Mouse (Mus musculus) B cell, adult 2 months (primary cell): ENCODE data around the gene Olfr544.

Experiments used
- DNase-seq, 2 experiments: peaks; one replicate each; pipeline ENCODE4 v3.0.0; 2022

The Olfr544 gene

GRCm38 (mm10) chr7:102476601-102477000 lies 11.5 kb downstream of the Olfr544 start:
- no peak for DNase-seq

- no peak for DNase-seq
Observed at GRCm38 (mm10) chr7:102472675-102473074, 15.4 kb downstream of the Olfr544 start.

- no peak for DNase-seq
Observed at GRCm38 (mm10) chr7:102467566-102467965, 20.5 kb downstream of the Olfr544 start.

GRCm38 (mm10) chr7:102458618-102459380 lies 29.3 kb downstream of the Olfr544 start:
- DNase-seq = peak; percentile 24 to 26

- no peak for DNase-seq
Observed at GRCm38 (mm10) chr7:102446438-102446837, 41.7 kb downstream of the Olfr544 start.

GRCm38 (mm10) chr7:102444301-102444700 lies 43.8 kb downstream of the Olfr544 start:
- no peak for DNase-seq

- DNase-seq = no peak
Observed at GRCm38 (mm10) chr7:102442432-102442831, 45.7 kb downstream of the Olfr544 start.

- peak; percentile 90 to 91 for DNase-seq
Observed at GRCm38 (mm10) chr7:102441657-102442391, 46.3 kb downstream of the Olfr544 start, which contains the start of gene Rrm1. Rrm1 (plus strand) TSS chr7:102441695.

- DNase-seq = no peak
Observed at GRCm38 (mm10) chr7:102440822-102441656, 47.1 kb downstream of the Olfr544 start.

- DNase-seq = no peak
Observed at GRCm38 (mm10) chr7:102434344-102434743, 53.8 kb downstream of the Olfr544 start.
